Mouse (Mus musculus) central nervous system, embryonic 18 days (tissue): ENCODE results near the gene Nme3. TPM values are rescaled to one million over a fixed set of nuclear protein-coding genes. Genes with fewer than 3 reads are reported as not detected.

Source experiments
- polyA plus RNA-seq: library from polyadenylated mRNA; depleted of rRNA; stranded (reverse); fragments of >200 nt; gene quantifications from 2 replicates; pipeline ENCODE4 v1.2.3, GENCODE M21; 2012; rRNA removed

The Nme3 gene
- 78.7 and 90.5 TPM in 2 replicates for polyA plus RNA-seq

DNA sequence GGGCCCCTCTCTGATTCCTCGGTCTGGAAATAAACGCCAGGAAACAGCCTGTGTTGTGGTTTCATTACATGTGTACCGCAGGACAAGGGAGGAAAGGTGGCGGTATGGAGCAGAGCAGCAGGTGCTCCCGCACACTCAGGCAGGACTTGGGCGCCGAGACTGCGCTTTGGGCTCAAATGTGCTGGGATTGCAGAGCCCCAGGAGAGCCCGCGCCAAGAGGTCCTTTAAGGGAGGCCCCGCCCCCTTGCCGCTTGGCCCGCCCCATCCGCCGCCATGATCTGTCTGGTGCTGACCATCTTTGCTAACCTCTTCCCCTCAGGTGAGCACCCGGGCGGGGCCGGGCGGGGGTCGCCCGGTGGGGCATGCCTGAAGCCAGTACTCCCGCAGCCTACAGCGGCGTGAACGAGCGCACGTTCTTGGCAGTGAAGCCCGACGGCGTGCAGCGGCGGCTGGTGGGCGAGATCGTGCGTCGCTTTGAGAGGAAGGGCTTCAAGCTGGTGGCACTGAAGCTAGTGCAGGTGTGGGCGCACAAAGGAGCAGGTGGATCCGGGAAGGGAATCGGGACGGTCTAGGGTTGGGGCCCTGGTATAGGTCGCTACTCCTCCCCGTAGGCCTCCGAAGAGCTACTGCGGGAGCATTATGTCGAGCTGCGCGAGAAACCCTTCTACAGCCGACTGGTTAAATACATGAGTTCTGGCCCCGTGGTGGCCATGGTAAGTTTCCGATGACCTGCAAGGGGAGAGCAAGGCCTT, at the start of gene Nme3:
Gene Nme3, plus strand, starts transcription at position 260 of the 752 bp plus-strand sequence.

GRCm38 (mm10) chr17:24850065-24850772, 46.1 kb upstream of the Nme3 start, which contains the start of gene Fahd1:
Fahd1 (minus strand) TSS chr17:24850364.

DNA sequence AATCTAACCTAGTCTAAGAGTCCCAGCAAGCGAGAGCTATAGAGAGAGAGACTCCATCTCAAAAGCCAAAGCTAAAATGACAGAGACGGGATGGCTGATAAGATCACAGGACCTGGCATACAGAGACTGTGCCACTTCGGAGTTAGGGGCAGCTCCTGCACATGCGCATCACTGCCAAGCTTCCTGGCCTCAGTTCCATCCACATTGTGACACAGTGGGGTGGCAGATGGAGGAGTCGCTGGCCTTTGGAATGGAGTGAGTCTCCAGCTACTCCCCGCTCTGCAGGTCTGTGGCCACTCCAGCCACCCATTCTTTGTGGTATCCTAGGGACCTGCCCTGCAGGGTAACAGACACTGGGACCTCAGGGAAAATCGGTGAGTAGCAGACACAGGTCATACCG, 30.5 kb upstream of the Nme3 start, which contains the start of gene Igfals:
Gene Igfals, plus strand, starts transcription at position 222 of the 400 bp plus-strand sequence.

GRCm38 (mm10) chr17:24886134-24886931, 10.0 kb upstream of the Nme3 start, which contains the start of the genes Nubp2 and Spsb3:
Nubp2 (minus strand) TSS chr17:24886349.
Spsb3 (plus strand) TSS chr17:24886643.

GRCm38 (mm10) chr17:24894995-24895547, 1.2 kb upstream of the Nme3 start, which contains the start of the genes Eme2 and Mrps34:
Eme2 (minus strand) TSS chr17:24895087.
Mrps34 (plus strand) TSS chr17:24895116.

GRCm38 (mm10) chr17:24936259-24937237, 40.2 kb downstream of the Nme3 start, which contains the start of gene Mapk8ip3:
Mapk8ip3 (minus strand) TSS chr17:24936977.

Other genes starting within 250 kb of the Nme3 start
- 48.9 and 51.1 TPM in 2 replicates for gene Slc9a3r2, start 246.2 kb upstream of the Nme3 start, polyA plus RNA-seq
- gene Npw, start 238.0 kb upstream of the Nme3 start, polyA plus RNA-seq = 0.31 and 0.40 TPM in 2 replicates
- 73.8 and 74.1 TPM in 2 replicates for gene Zfp598, start 226.8 kb upstream of the Nme3 start, polyA plus RNA-seq
- gene Syngr3, start 206.5 kb upstream of the Nme3 start, polyA plus RNA-seq = 153 and 170 TPM in 2 replicates
- gene Gfer, start 200.3 kb upstream of the Nme3 start, polyA plus RNA-seq = 28.7 and 30.4 TPM in 2 replicates
- 7.4 and 8.2 TPM in 2 replicates for gene Noxo1, start 200.3 kb upstream of the Nme3 start, polyA plus RNA-seq
- gene Tbl3, start 188.8 kb upstream of the Nme3 start, polyA plus RNA-seq = 63.2 and 66.6 TPM in 2 replicates
- 0.28 TPM in 2 replicates for gene Rnf151, start 178.4 kb upstream of the Nme3 start, polyA plus RNA-seq
- gene Rps2, start 178.4 kb upstream of the Nme3 start, polyA plus RNA-seq = 1,636 and 1,660 TPM in 2 replicates
- 265 and 272 TPM in 2 replicates for gene Ndufb10, start 172.0 kb upstream of the Nme3 start, polyA plus RNA-seq
- 0.08 and 0.35 TPM in 2 replicates for gene Rpl3l, start 168.7 kb upstream of the Nme3 start, polyA plus RNA-seq
- 36.6 and 37.8 TPM in 2 replicates for gene Msrb1, start 159.9 kb upstream of the Nme3 start, polyA plus RNA-seq
- 0.18 and 0.32 TPM in 2 replicates for gene Hs3st6, start 143.5 kb upstream of the Nme3 start, polyA plus RNA-seq
- gene Meiob, start 92.2 kb upstream of the Nme3 start, polyA plus RNA-seq = not detected in 2 replicates
- 53.3 and 54.8 TPM in 2 replicates for gene Hagh, start 56.4 kb upstream of the Nme3 start, polyA plus RNA-seq
- 17.5 and 18.2 TPM in 2 replicates for gene Fahd1, start 46.1 kb upstream of the Nme3 start, polyA plus RNA-seq
- gene Igfals, start 30.5 kb upstream of the Nme3 start, polyA plus RNA-seq = 0.04 TPM in 2 replicates
- gene Nubp2, start 10.2 kb upstream of the Nme3 start, polyA plus RNA-seq = 24.0 and 25.9 TPM in 2 replicates
- gene Spsb3, start 9.9 kb upstream of the Nme3 start, polyA plus RNA-seq = 86.4 and 94.7 TPM in 2 replicates
- gene Eme2, start 1.4 kb upstream of the Nme3 start, polyA plus RNA-seq = 33.9 and 36.5 TPM in 2 replicates
- 97.2 and 101 TPM in 2 replicates for gene Mrps34, start 1.4 kb upstream of the Nme3 start, polyA plus RNA-seq
- gene Mapk8ip3, start 40.5 kb downstream of the Nme3 start, polyA plus RNA-seq = 223 and 233 TPM in 2 replicates
- gene Jpt2, start 64.2 kb downstream of the Nme3 start, polyA plus RNA-seq = 43.2 and 49.2 TPM in 2 replicates
- 21.1 and 22.2 TPM in 2 replicates for gene Cramp1l, start 119.3 kb downstream of the Nme3 start, polyA plus RNA-seq
- 23.7 and 25.6 TPM in 2 replicates for gene Ift140, start 119.6 kb downstream of the Nme3 start, polyA plus RNA-seq
- 9.3 and 9.4 TPM in 2 replicates for gene Tmem204, start 187.1 kb downstream of the Nme3 start, polyA plus RNA-seq
- 44.7 and 46.3 TPM in 2 replicates for gene Telo2, start 219.5 kb downstream of the Nme3 start, polyA plus RNA-seq
- 0.08 and 0.23 TPM in 2 replicates for gene Ptx4, start 224.3 kb downstream of the Nme3 start, polyA plus RNA-seq
- 41.6 and 42.0 TPM in 2 replicates for gene Clcn7, start 236.9 kb downstream of the Nme3 start, polyA plus RNA-seq